Mouse (Mus musculus) embryo, embryonic 11.5 days (tissue): ENCODE measurements at regions not wholly inside any gene's neighbourhood (a gene's known extent, or its start where the extent isn't known, plus 50 kb on each side); places are given as distances from the start of the nearest gene placed in this dataset.
"Not testable (repeated sequence)": the region's sequence is repeated elsewhere in the genome, so short reads cannot be mapped to it uniquely, and the experiment has no call there.

Experiments used
- DNase-seq: peaks from one replicate; pipeline ENCODE4 v3.0.0-alpha.2; 2012; ENCODE audit warnings: low read depth, low spot score

GRCm38 (mm10) chr14:45806726-45807280 lies 148.9 kb upstream of the Ddhd1 start:
- no peak for DNase-seq

- DNase-seq: no peak
Observed at GRCm38 (mm10) chr14:45807767-45808166, 149.8 kb upstream of the Ddhd1 start.

GRCm38 (mm10) chr14:45809491-45809890 lies 151.5 kb upstream of the Ddhd1 start:
- DNase-seq: no peak

- DNase-seq: no peak
Observed at GRCm38 (mm10) chr14:45810101-45810500, 152.2 kb upstream of the Ddhd1 start.

DNA sequence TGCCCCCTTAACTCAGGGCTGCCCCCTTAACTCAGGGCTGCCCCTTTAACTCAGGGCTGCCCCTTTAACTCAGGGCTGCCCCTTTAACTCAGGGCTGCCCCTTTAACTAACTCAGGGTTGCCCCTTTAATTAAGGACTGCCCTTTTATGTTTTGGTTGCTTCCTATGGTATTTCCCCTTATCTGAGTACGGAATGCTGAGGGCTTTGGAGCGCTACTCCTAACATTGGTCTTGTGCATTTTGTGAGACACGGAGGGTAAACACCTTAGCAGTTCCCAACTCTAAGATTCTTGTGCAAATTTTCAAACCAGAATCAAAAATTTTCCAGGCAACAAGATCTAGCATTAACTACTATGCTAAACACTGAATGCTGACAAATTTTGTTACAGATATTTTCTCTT lies 152.7 kb upstream of the Ddhd1 start:
- DNase-seq: no peak

GRCm38 (mm10) chr14:45815598-45815997 lies 157.7 kb upstream of the Ddhd1 start:
- no peak for DNase-seq

DNA sequence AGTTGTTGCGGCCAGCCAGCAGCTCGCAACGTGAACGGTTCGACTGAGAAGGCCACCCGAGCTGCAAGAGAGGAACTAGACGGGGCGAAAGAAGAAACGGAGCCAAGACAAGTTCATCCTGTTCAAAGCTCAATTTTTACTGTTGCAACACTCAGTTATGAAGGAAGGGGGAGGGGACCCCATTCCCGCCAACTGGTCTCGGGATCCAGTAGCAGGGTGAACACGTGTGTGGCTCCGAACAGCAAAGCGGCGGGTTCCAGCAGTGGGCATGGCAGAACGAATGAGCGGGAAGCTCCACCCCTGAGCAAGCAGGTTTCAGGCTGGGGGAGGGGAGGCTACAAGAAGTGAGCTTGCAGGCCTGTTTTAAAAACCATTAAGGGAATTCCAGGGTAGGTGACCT lies 158.7 kb upstream of the Ddhd1 start:
- not testable (repeated sequence) for DNase-seq

GRCm38 (mm10) chr14:45817756-45818155 lies 159.8 kb upstream of the Ddhd1 start:
- DNase-seq: no peak

GRCm38 (mm10) chr14:45824601-45825000 lies 166.7 kb upstream of the Ddhd1 start:
- no peak for DNase-seq

DNA sequence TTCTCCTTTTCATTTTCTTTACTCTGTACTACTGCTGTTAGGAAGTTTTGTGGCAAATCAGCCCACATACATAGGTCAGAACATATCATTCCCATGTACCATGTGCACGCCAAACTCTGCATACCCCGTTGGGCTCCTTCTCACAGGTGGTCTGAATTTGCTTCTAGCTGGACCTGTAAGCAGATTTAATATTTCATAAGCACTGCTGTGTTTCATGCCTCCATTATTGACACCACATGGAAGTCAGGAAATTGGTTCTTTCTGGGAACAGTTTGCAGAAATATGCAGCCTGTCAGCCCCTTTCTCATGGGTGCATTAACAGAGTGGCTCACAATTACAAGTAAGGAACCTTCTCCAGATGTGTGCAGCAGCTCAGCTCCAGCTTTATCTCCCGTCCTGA lies 168.1 kb upstream of the Ddhd1 start:
- DNase-seq: peak; percentile 16

GRCm38 (mm10) chr14:45827096-45827495 lies 169.2 kb upstream of the Ddhd1 start:
- no peak for DNase-seq

GRCm38 (mm10) chr14:45830457-45830856 lies 172.5 kb upstream of the Ddhd1 start:
- no peak for DNase-seq

DNA sequence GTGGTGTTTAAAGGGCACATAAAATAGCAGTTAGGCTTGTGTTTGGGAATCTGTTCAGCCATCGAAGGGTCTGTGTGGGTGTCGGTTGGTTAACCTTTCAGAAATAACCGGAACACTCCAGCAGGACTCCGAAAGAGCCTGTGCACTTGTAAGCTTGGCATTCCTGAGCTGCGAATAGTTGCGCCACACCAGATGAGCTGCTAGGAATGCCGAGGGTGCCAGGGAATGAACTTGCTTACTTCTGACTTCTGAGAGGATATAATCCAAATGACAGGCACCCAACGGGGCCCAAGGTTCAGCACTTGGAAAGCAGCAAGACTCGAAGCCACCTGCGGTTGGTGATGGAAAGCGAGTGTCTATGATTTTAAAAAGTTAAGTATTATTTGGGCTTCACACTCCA lies 179.1 kb upstream of the Ddhd1 start:
- DNase-seq: no peak

GRCm38 (mm10) chr14:45843829-45844228 lies 185.9 kb upstream of the Ddhd1 start:
- no peak for DNase-seq

- DNase-seq: no peak
Observed at GRCm38 (mm10) chr14:45850588-45850987, 192.6 kb upstream of the Ddhd1 start.

DNA sequence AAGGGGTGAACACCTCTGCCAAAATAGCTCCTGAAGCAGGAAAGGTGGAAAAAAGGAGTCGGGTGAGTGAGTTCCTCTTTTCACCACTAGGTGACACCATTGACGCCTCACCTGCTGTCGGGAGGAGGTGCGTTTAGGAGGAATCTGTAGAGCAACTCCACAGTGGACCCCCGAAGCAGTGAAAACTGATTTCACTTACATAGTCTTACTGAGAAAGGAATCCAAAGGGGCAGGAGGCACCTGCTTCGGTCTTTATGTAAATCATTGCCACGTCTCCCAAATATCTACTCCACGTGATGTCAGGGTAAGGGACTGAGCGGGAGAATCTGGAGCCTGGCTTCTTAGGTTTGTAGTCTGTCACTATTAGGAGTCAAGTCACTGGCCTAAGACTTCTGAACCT lies 220.5 kb upstream of the Ddhd1 start:
- peak; percentile 37 for DNase-seq

DNA sequence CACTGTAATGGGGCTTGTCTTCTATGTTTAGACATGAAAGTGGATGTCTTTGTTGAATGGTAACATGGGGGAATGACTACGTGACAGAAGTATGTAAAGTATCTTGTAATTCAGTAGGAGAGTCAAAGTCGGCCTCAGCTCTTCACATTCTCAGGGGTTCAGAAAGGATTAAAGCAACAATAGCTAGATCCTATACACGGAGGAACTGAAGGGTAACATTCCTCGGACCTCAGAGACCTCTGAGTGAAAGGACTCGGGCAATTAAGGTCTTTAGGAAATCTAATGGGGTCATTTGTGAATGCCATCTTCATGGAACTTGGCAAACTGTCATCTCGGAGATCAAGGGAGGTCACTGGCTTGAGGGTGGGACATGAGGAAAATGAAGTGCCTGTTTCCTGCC lies 262.8 kb upstream of the Ddhd1 start:
- DNase-seq: no peak

GRCm38 (mm10) chr14:45943581-45943980 lies 285.6 kb upstream of the Ddhd1 start:
- no peak for DNase-seq

DNA sequence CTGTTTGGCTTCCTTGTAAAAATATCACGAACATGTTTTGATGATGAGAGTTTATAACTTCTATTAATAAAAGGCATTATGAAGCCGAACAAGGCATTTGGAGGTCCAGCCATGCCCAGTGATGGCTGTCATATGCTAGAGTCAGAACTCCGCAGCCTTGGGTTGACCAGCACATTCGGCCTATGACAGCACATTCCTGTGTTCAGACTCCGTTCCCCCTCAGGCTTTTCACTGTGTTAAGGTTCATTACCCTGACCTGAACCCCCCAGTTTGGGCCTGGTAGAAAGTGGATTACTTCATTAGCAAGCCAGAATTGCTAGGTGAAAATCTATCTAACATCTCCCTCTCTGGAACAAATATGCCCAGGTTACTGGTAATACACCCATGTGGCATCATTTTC lies 286.2 kb upstream of the Ddhd1 start:
- DNase-seq: no peak

DNA sequence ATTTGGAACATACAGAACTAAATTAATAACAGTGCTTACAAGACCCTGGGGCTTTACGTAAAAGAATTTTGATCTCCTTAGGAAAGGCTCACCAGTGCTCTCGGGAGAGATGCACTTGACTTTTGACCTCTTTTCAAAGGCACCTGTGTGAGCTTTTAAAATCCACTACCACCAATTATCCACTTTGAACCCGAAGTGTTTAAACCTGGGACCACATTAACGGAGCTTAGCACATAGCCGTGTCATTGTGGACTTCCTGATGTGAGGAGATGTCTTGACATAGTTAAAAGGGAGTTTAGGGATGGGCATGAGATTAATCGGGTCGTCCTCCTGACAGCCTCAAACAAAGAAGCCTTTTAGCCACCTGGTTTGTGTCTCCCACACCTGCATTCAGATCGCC lies 286.6 kb upstream of the Ddhd1 start:
- no peak for DNase-seq

DNA sequence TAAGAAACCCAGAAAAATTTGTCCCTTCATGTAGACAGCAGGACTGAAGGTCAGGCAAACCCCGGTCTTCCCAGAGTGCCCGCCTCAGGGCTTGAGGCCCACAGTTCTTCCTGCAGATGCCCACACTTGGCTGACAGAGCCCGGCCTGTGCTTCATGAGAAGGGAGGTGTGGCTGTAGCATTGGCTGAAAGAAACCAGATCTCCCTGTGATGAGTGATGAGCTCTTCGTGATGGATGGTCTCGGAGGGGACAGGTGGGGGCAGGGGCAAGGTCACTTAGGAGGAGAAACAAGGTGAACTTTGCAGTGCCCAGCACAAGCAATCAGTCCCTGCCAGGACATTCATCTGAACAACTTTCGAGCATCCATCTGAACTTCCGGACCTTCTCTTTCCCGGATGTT lies 298.7 kb upstream of the Ddhd1 start:
- no peak for DNase-seq

DNA sequence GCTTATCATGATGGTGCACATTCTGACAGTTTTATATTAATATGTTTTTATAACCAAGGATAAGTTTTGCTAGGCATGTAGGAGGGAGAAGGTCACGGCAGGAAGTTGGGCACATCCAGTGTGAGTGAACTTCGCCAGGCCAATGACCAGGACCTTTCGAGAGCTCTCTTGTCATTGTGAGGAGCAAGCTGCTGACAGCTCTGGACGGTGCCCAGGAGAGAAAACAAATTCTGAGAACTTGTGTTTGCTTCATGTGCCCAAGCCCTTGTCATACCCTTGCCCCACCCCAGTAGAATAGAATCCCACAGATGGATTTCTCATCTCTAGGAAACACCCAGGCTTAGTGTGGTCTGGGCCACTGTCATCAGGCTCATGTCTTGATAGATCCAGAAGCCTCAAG lies 304.5 kb upstream of the Ddhd1 start:
- no peak for DNase-seq

GRCm38 (mm10) chr14:45964043-45964442 lies 306.1 kb upstream of the Ddhd1 start:
- DNase-seq: no peak

DNA sequence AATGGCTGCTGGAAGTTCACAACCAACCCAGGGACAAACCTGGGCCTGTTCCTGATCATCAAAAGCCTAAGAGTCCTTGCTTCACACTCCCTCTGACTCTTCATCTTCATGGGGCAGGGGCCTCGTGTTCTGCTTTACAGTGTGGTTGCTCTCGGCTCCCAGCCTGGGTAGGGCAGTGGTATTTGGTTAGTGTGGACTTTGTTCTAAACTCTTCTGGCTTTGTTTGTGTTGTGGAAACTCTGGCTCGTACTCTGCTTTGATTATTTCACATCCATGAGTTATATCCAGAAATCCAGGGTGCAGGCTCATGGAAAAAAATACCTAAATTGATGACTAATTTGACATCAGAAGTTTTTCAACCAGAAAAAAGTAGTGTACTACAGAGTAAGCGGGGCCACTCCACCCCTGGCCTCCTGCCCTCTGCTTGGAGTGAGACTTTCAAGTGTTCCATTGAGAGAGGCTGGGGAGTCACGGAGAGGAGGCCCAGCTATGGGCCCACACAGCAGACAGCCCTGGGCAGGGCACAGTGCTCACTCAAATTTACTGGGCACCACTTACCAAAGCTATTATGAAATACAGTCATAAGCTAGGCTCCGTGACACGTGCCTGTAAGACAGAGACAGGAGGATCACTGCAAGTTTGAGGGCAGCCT lies 325.4 kb upstream of the Ddhd1 start:
- no peak for DNase-seq
